Mouse (Mus musculus): ENCODE results near the gene Rad51b.

DNA sequence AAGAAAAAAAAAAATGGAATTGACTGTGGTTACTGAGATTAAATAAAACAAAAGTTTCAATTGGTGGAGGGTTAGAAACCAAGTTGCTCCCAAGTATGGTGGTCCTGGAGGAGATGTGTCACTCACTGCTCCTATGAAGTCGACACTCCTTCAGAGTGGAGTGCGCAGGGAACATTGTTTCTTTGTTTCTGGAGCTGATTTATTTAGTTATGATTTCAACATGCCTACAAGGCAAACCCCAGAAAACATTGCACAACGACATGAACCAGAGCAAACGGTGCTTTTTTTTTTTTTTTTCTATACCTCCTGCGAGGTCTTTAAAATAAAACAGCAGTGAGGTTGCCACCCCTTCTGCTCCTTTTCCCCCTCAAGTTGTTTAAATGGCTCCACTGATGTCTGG lies 75.6 kb downstream of the Rad51b start:
- TF ChIP-seq CTCF (IDR thresholded peaks at IDR 0.05; ENCODE audit: low read depth) (no peak), EP300 (IDR thresholded peaks at IDR 0.05; ENCODE audit: low read depth) (no peak)
